Mouse (Mus musculus) limb, embryonic 14.5 days (tissue): ENCODE results near the gene Vps13d. TPM values are rescaled to one million over a fixed set of nuclear protein-coding genes. Genes with fewer than 3 reads are reported as not detected.

Experiments used
- ATAC-seq: fragments of 200-750 bp; cut with Nextera tagmentation; 2 replicates; pipeline ENCODE4 v1.8.0; 2017; ENCODE audit warnings: low read depth, moderate number of reproducible peaks, moderate TSS enrichment; ENCODE audit not compliant: low FRiP score
- DNase-seq: peaks from one replicate; pipeline ENCODE4 v3.0.0-alpha.2; 2015; ENCODE audit warnings: low spot score
- H3K27ac ChIP-seq: fragments of 300-500 bp; sonication (generic); replicated peaks from 2 replicates; pipeline ENCODE4 v1.5.1; 2014; ENCODE audit warnings: low read depth, mild to moderate bottlenecking, low read length, moderate library complexity, mixed read lengths
- H3K27me3 ChIP-seq: fragments of 300-500 bp; sonication (generic); 2 replicates; pipeline ENCODE4 v1.6.1; 2014; ENCODE audit warnings: low read length, mixed read lengths; ENCODE audit not compliant: control insufficient read depth, insufficient read depth
- H3K36me3 ChIP-seq: fragments of 300-500 bp; sonication (generic); 2 replicates; pipeline ENCODE4 v1.6.1; 2014; ENCODE audit warnings: mild to moderate bottlenecking, low read length, moderate library complexity, mixed read lengths; ENCODE audit not compliant: control insufficient read depth, insufficient read depth
- H3K4me1 ChIP-seq: fragments of 300-500 bp; sonication (generic); 2 replicates; pipeline ENCODE4 v1.6.1; 2014; ENCODE audit warnings: antibody characterized with exemption, low read length, mixed read lengths; ENCODE audit not compliant: control insufficient read depth, insufficient read depth
- H3K4me2 ChIP-seq: fragments of 300-500 bp; sonication (generic); replicated peaks from 2 replicates; pipeline ENCODE4 v1.6.1; 2014; ENCODE audit warnings: low read depth, mild to moderate bottlenecking, low read length, moderate library complexity; ENCODE audit not compliant: severe bottlenecking
- H3K4me3 ChIP-seq: fragments of 300-500 bp; sonication (generic); replicated peaks from 2 replicates; pipeline ENCODE4 v1.5.1; 2014; ENCODE audit warnings: low read length
- H3K9ac ChIP-seq: fragments of 300-500 bp; sonication (generic); 2 replicates; pipeline ENCODE4 v1.6.1; 2014; ENCODE audit warnings: mild to moderate bottlenecking, low read depth, low read length, moderate library complexity; ENCODE audit not compliant: severe bottlenecking
- H3K9me3 ChIP-seq: fragments of 300-500 bp; sonication (generic); 2 replicates; pipeline ENCODE4 v1.6.1; 2016; ENCODE audit warnings: low read length; ENCODE audit not compliant: control insufficient read depth
- POLR2A ChIP-seq: fragments of 200-500 bp; IDR thresholded peaks from 2 replicates; pipeline ENCODE4 v1.8.0; 2012; ENCODE audit warnings: inconsistent platforms, mild to moderate bottlenecking, moderate library complexity, borderline replicate concordance; ENCODE audit not compliant: insufficient read depth, insufficient read length; ENCODE audit errors: extremely low read depth
- WGBS: fragments of 180-500 bp; shearing (Covaris S2); extraction: QIAGEN DNeasy Blood & Tissue Kit; methylation state at CpG from one replicate; pipeline ENCODE4 v1.1.7; 2014; 5-methylcytosine and 5-hydroxymethylcytosine counted together
- polyA plus RNA-seq, 2 experiments: library from polyadenylated mRNA; depleted of rRNA in 1 of 2; stranded (reverse) in 1 of 2; unstranded in 1 of 2; fragments of >200 nt; fragmentation: Nextera tagmentation in 1 of 2; extraction: Ambion mirVana in 1 of 2; gene quantifications; 2 replicates each; pipeline versions ENCODE4 v1.2.1 to v1.2.3; 2012 to 2014

Vps13d gene
- polyA plus RNA-seq, 2 experiments, result 16.8 to 26.3 TPM

DNA sequence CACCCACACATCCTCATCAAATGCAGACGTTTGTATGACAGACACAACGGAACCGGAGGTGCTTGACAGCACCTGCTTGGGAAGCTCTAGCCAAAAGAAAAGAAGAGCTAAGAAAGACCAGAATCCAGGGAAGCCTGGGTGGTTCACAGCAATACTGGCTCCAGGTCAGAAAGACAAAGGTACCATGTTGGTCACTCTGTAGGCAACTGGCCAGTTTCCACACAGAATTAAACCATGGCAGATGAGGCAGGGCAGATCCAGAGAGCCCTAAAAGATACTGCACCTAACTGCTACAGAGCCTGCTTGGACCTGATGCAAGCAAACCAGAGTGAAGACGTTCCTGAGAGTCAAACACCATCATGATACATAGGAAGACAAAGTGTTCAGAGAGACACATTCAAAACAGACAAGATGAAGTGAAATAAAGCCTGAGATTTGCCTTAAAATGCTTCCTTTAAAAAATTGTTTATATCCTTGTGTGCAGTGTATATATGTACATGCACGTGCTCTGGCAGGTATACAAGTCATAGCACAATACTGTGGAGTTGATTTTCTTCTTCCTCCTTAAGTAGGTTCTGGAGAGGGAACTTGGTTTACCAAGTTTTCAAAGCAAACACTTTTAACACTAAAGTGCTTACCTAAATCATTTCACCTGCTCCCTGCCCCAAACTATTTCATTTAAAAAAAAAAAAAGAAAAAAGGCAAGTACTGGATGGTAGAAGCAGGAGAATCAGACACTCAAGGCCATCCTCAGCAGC, 44.3 kb downstream of the Vps13d start:
- TF ChIP-seq POLR2A, result no peak
- H3K4me2 ChIP-seq, result no peak overlapping the region
- no peak for ATAC-seq
- H3K36me3 ChIP-seq, result peaks cover 90% of the 10 kb centered on the region
- WGBS, result 62% methylated on average over 5 of the region's 5 CpGs
- H3K4me3 ChIP-seq, result no peak overlapping the region
- H3K9ac ChIP-seq, result no peak overlapping the region
- H3K4me1 ChIP-seq, result no peaks in the 10 kb centered on the region
- no peak for DNase-seq
- H3K9me3 ChIP-seq, result no peaks in the 10 kb centered on the region
- H3K27ac ChIP-seq, result no peak overlapping the region
- H3K27me3 ChIP-seq, result no peaks in the 10 kb centered on the region

DNA sequence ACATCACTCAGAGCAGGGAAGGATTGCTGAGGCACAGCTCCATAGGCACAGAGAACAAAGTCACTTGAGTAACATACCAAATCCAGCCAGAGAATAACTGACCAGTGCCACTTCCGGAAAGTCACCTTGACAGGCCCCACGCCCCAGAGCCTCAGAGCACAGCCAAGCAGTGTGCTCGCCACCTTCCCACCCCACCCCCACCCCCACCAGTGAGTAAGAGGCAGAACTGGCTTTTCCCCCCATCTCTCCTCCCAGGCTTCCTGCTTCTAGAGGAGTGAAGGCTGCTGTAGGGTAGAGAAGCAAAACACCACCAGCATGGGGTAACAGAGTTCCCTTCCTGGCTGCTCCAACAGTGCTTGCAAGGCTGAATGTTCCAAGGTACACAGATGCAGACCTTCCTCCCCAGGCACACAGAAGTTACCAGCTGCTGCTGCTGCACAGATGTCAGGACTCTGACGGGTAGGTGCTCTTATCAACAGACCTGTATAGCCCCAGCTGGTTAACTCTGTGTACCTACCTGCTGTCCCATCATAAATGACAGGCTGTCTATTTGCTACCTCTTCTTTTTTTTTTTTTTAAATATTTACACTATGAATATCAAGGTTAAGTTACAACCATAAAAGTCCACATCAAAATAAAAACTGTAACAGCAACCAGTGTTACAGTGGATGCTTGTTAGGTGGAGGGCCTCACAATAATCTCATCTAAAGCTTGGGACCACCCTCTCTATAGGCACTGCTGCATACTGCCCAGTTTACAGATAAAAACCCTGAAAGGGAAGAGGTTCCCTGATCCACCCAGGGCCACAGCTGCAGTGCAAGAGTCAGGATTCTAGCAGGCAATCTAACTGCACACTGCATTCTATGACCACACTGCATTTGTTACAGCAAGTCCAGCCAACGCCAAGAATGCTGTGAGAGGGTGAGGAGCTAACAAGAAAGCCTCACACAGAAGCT, 47.5 kb downstream of the Vps13d start:
- H3K27me3 ChIP-seq, result no peaks in the 10 kb centered on the region
- H3K4me3 ChIP-seq, result no peak overlapping the region
- H3K9ac ChIP-seq, result no peak overlapping the region
- 70% methylated on average over 5 of the region's 5 CpGs for WGBS
- no peak overlapping the region for H3K27ac ChIP-seq
- H3K36me3 ChIP-seq, result peaks cover 82% of the 10 kb centered on the region
- DNase-seq (no peak), ATAC-seq (no peak)
- TF ChIP-seq POLR2A, result no peak
- no peak overlapping the region for H3K4me2 ChIP-seq
- no peaks in the 10 kb centered on the region for H3K9me3 ChIP-seq
- no peaks in the 10 kb centered on the region for H3K4me1 ChIP-seq

DNA sequence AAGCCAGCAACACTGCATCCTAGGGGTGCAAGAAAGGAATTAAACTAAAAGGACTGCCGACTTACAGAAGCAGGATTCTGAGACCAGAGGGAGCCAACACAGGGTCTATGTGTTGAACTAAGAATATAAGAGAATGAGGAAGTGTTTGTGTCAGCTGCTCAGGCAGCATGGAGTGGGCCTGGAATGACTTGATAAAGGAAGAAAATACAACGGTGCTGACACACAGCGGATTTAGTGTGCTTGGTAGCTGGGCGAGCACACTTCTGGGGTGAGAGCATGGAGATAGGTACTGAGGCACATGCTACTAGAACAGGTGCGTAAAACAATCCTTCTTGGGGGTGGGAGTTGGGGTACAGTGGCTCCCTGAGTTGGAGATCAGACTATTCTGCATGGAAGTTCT, 51.3 kb downstream of the Vps13d start:
- 90% methylated on average over 5 of the region's 5 CpGs for WGBS
- H3K4me1 ChIP-seq, result no peaks in the 10 kb centered on the region
- no peak overlapping the region for H3K27ac ChIP-seq
- H3K27me3 ChIP-seq, result no peaks in the 10 kb centered on the region
- peaks cover 80% of the 10 kb centered on the region for H3K36me3 ChIP-seq
- H3K4me2 ChIP-seq, result no peak overlapping the region
- H3K9me3 ChIP-seq, result no peaks in the 10 kb centered on the region
- no peak for DNase-seq
- H3K4me3 ChIP-seq, result no peak overlapping the region
- ATAC-seq, result no peak
- no peak overlapping the region for H3K9ac ChIP-seq
- no peak for TF ChIP-seq POLR2A

DNA sequence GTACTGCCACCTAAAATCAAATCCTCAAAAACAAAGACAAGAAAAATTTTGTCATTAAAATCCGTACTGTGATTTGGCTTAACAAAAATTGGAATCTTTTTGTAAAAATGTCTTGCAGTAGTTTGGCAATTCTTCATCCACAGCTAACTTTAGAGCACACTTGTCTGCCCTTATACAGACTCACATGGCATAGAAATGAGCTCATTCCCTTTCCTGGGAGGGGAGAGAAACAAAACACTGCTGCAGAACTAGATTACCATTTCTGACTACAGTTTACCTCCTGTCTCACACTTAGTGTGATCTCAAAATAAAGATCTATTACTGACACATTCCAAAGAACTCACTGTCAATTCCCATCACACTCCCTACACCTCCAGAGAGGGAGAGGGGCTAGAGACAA, 58.1 kb downstream of the Vps13d start:
- ATAC-seq, result no peak
- H3K4me1 ChIP-seq, result no peaks in the 10 kb centered on the region
- H3K4me3 ChIP-seq, result no peak overlapping the region
- 91% methylated on average over 1 of the region's 1 CpGs for WGBS
- no peak overlapping the region for H3K4me2 ChIP-seq
- no peak overlapping the region for H3K9ac ChIP-seq
- DNase-seq, result no peak
- peaks cover 91% of the 10 kb centered on the region for H3K36me3 ChIP-seq
- H3K27me3 ChIP-seq, result no peaks in the 10 kb centered on the region
- TF ChIP-seq POLR2A, result no peak
- no peak overlapping the region for H3K27ac ChIP-seq
- no peaks in the 10 kb centered on the region for H3K9me3 ChIP-seq

DNA sequence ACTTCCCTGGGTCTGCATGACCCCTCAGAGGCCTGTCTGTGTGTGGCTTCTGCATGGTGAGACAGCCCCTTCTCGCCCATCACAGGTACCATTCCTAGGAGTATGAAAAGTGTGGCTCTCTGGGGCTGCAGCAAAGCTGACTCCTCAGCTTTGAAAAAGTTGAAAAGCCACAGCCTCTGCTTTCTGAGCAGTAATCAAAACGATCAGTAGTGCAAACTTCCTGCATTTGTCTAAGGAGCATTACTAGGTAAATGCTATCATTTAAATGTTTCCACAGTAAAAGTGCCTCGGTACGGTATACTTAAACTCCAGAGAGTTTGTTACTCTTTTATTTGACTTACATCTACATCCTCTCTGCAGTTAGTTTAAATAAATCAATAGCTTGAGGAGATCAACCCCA, 59.3 kb downstream of the Vps13d start:
- ATAC-seq (no peak), DNase-seq (no peak)
- peaks cover 91% of the 10 kb centered on the region for H3K36me3 ChIP-seq
- no peak overlapping the region for H3K4me2 ChIP-seq
- no peak overlapping the region for H3K27ac ChIP-seq
- no peak overlapping the region for H3K4me3 ChIP-seq
- no peaks in the 10 kb centered on the region for H3K9me3 ChIP-seq
- H3K4me1 ChIP-seq, result no peaks in the 10 kb centered on the region; the same call in 1 of the 2 replicates
- WGBS, result 73% methylated on average over 4 of the region's 4 CpGs
- H3K9ac ChIP-seq, result no peak overlapping the region
- no peaks in the 10 kb centered on the region for H3K27me3 ChIP-seq
- no peak for TF ChIP-seq POLR2A
